Mouse (Mus musculus): ENCODE measurements around the gene Tmcc2.

- TF ChIP-seq CTCF (conservative IDR thresholded peaks at IDR 0.05; ENCODE audit: low read length): no peak
- TF ChIP-seq POU5F1 (IDR thresholded peaks at IDR 0.05; ENCODE audit: borderline replicate concordance, low read length): no peak
- no peak for TF ChIP-seq NANOG (IDR thresholded peaks at IDR 0.05; ENCODE audit: borderline replicate concordance, low read length)
Observed at GRCm38 (mm10) chr1:132307962-132308361, 83.1 kb downstream of the Tmcc2 start.

Data from E14TG2a.4 (cell line).